In genomic region chr1:120093482-120094134, GRCm38 (mm10) we compare ENCODE assay signal across 8 mouse cellular contexts. TPM values are rescaled to one million over a fixed set of nuclear protein-coding genes. Genes with fewer than 3 reads are reported as not detected.
DNase-seq lines count a peak whose midpoint lies in the region; ATAC-seq and TF ChIP-seq lines count a peak whose summit lies in the region.
"Not testable (repeated sequence)": the region's sequence is repeated elsewhere in the genome, so short reads cannot be mapped to it uniquely, and the experiment has no call there.

No protein-coding gene starts in this region.

- not testable (repeated sequence) for H3K27me3 ChIP-seq in cerebellum, adult 2 months (ENCODE audit: control insufficient read depth, insufficient read depth, low read length); hindbrain, embryonic 11.5 days (ENCODE audit: control insufficient read depth, insufficient read depth, low read length)

- not testable (repeated sequence) for H3K27ac ChIP-seq in cerebellum, adult 2 months (ENCODE audit: insufficient read depth, low read length); hindbrain, embryonic 11.5 days (ENCODE audit: low read depth, low read length)

- H3K4me2 ChIP-seq in hindbrain, embryonic 11.5 days (replicated peaks; ENCODE audit: low read depth, low read length) = not testable (repeated sequence)

- not testable (repeated sequence) for H3K36me3 ChIP-seq in hindbrain, embryonic 11.5 days (ENCODE audit: control insufficient read depth, insufficient read depth, low read length)

- peak; percentile 94 for TF ChIP-seq CTCF in cerebellum, adult 2 months (IDR thresholded peaks at IDR 0.05; ENCODE audit: borderline replicate concordance, insufficient read depth, low read depth, low read length)

- H3K4me3 ChIP-seq in cerebellum, adult 2 months (replicated peaks; ENCODE audit: insufficient read depth, low read depth, low read length); hindbrain, embryonic 11.5 days (ENCODE audit: low read depth, low read length): not testable (repeated sequence)

- peak; percentile 73 for DNase-seq in Muller cell, postnatal 12 days (ENCODE audit: inconsistent ontology term)
- peak; percentile 77 to 88 for DNase-seq in cerebellum, adult 2 months
- DNase-seq in forelimb bud, embryonic 11.5 days (ENCODE audit: low read depth, low spot score) = peak; percentile 84
- DNase-seq in hindbrain, embryonic 11.5 days (ENCODE audit: low spot score) = peak; percentile 86
- peak; percentile 80 to 83 for DNase-seq in layer of hippocampus, postnatal 36 days
- peak; percentile 91 for DNase-seq in lung, postnatal 25 days (ENCODE audit: low spot score)
- DNase-seq in right cerebral cortex, adult 2 months (ENCODE audit: low spot score in 2 of 2) = peak; percentile 90 to 94
- peak; percentile 66 for DNase-seq in urinary bladder, adult 2 months (ENCODE audit: low spot score)

- not testable (repeated sequence) for H3K9ac ChIP-seq in hindbrain, embryonic 11.5 days (ENCODE audit: low read depth, low read length)

- 49% methylated on average over 11 of the region's 14 CpGs for WGBS in cerebellum, adult 2 months
- WGBS in hindbrain, embryonic 11.5 days = 57% methylated on average over 11 of the region's 14 CpGs

- ATAC-seq in hindbrain, embryonic 11.5 days (ENCODE audit: low FRiP score) = peak; percentile 45; the same call in 1 of the 2 replicates

- H3K4me1 ChIP-seq in cerebellum, adult 2 months (ENCODE audit: control insufficient read depth, insufficient read depth, low read length); hindbrain, embryonic 11.5 days (replicated peaks; ENCODE audit: control insufficient read depth, insufficient read depth, low read length): not testable (repeated sequence)

- H3K9me3 ChIP-seq in hindbrain, embryonic 11.5 days (ENCODE audit: control insufficient read depth, low read length) = not testable (repeated sequence)

- not testable (repeated sequence) for TF ChIP-seq POLR2A in cerebellum, adult 2 months (IDR thresholded peaks at IDR 0.05; ENCODE audit: borderline replicate concordance, insufficient read depth, low read length)

RNA-seq across cellular contexts. Expression of gene Tmem37, which starts 19.7 kb away (rescaled TPM):
- 1.3 and 2.2 TPM in 2 replicates for polyA plus RNA-seq in cerebellum, adult 2 months (2012; rRNA removed)
- polyA plus RNA-seq in hindbrain, embryonic 11.5 days (2014; fragmentation: Nextera tagmentation; extraction: Ambion mirVana) = 8.8 and 10.6 TPM in 2 replicates
- 1 to 10 TPM in 1 of 2 experiments, under 1 TPM in 1; 0.58 to 1.1 TPM for total RNA-seq in layer of hippocampus, postnatal 36 days (2021)
- 6.6 and 7.6 TPM in 2 replicates for polyA plus RNA-seq in urinary bladder, adult 2 months (2012; rRNA removed)

RNA-seq across cellular contexts. Expression of gene Dbi, which starts 27.3 kb away (rescaled TPM):
- 1,176 and 1,178 TPM in 2 replicates for polyA plus RNA-seq in cerebellum, adult 2 months (2012; rRNA removed)
- polyA plus RNA-seq in hindbrain, embryonic 11.5 days (2014; fragmentation: Nextera tagmentation; extraction: Ambion mirVana) = 642 and 669 TPM in 2 replicates
- 100 to 1,000 TPM; 379 to 403 TPM for total RNA-seq in layer of hippocampus, postnatal 36 days (2021)
- polyA plus RNA-seq in urinary bladder, adult 2 months (2012; rRNA removed) = 364 and 515 TPM in 2 replicates

RNA-seq across cellular contexts. Expression of gene 3110009E18Rik, which starts 27.4 kb away (rescaled TPM):
- 6.5 and 7.7 TPM in 2 replicates for polyA plus RNA-seq in cerebellum, adult 2 months (2012; rRNA removed)
- 21.9 and 26.1 TPM in 2 replicates for polyA plus RNA-seq in hindbrain, embryonic 11.5 days (2014; fragmentation: Nextera tagmentation; extraction: Ambion mirVana)
- total RNA-seq in layer of hippocampus, postnatal 36 days (2021) = 1 to 10 TPM; 6.0 to 8.6 TPM
- 8.1 and 9.5 TPM in 2 replicates for polyA plus RNA-seq in urinary bladder, adult 2 months (2012; rRNA removed)
